Mouse (Mus musculus): Measurements from ENCODE around the gene Gapt. TPM values are rescaled to one million over a fixed set of nuclear protein-coding genes. Genes with fewer than 3 reads are reported as not detected.
"Not testable (repeated sequence)": the region's sequence is repeated elsewhere in the genome, so short reads cannot be mapped to it uniquely, and the experiment has no call there.

Gapt gene
- polyA plus RNA-seq, 1 experiment from 2014 or later = 0.35 TPM

DNA sequence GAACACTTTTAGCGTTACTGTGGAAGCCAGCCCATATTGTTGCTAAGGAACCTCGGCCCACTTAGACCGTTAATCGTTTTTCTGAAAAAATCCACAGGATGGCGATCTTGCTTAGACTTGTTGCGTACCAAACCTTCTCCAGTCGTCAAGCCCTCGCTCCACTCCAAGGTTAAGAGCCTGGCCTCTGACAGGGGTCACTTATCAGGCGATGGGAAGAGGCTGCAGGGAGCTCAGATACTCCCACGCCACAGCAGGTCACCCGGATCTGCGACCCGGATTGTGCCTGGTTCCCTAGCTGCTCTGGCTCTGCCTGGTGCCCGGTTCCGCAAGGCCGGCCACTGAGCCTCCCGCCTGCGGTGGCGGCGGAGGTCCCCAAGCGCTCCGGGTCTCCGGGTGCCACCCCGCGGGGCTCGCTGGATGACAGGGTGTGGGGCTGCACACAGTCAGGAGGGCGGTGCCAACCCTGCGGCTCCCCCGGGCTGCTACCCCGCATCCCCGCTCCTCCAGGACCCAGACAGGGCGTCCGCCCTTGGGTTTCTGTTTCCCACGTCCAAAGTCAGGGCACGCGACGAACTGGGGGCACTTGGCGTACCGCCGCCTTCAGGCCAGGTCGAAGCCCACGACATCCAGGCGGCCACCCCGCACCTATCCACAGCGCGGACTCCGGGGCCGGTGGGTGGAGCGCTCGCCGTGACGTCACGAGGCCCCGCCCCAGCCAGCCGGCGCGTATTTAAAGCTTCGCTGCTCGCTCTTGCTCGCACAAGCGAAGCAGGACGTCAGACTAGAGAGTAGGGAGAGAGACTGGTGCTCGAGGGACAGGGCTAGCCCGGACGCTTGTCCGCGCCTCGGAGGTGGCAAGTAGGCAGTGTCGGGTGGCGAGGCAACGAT is 37.5 kb upstream of the Gapt start, which contains the start of gene Plk2:
Gene Plk2, plus strand, starts transcription at position 756 of the 888 bp plus-strand sequence.
- H3K27ac ChIP-seq (replicated peaks) = peak within 1 kb of the TSS; percentile 93
- H3K27me3 ChIP-seq (replicated peaks) = no peaks in the 10 kb centered on the region
- peaks cover 30% of the 10 kb centered on the region for H3K4me1 ChIP-seq
- H3K9ac ChIP-seq = peak within 1 kb of the TSS; percentile 95
- H3K4me3 ChIP-seq = peak within 1 kb of the TSS; percentile 69
- under 1% methylated on average over 71 of the region's 71 CpGs for WGBS
- peaks cover 35% of the 10 kb centered on the region for H3K36me3 ChIP-seq
- H3K4me2 ChIP-seq = peak within 1 kb of the TSS; percentile 85
- ATAC-seq (ENCODE audit: extremely low read depth, insufficient number of reproducible peaks, low FRiP score, low TSS enrichment) = peak; percentile 87
- peaks cover 5% of the 10 kb centered on the region; the same call in 1 of the 2 replicates for H3K9me3 ChIP-seq

DNA sequence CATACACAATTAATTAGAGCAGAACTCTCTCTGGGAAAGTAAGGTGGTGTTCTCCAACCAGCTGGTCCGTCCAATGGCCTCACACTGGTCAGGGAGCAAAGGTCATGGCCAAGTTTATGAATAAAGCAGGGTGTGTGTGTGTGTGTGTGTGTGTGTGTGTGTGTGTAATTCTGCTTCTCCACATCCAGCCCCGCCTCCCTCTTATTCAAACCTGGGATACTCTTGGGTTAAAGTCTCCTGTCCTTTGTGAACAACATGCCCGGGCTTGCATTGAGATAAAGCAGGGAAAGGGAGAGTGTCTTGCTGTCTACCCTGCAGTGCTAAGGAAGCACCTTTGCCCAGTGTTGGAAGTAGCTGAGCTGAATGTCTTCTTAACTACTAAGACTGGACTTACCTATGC is 35.6 kb upstream of the Gapt start:
- Histone ChIP-seq H3K9me3 (peaks cover 9% of the 10 kb centered on the region; the same call in 1 of the 2 replicates), H3K4me2 (no peak overlapping the region), H3K4me3 (no peak overlapping the region), H3K27ac (replicated peaks) (no peak overlapping the region), H3K9ac (no peak overlapping the region), H3K4me1 (peaks cover 11% of the 10 kb centered on the region), H3K36me3 (peaks cover 16% of the 10 kb centered on the region), H3K27me3 (replicated peaks) (no peaks in the 10 kb centered on the region)
- 39% methylated on average over 3 of the region's 3 CpGs for WGBS
- no peak for ATAC-seq (ENCODE audit: extremely low read depth, insufficient number of reproducible peaks, low FRiP score, low TSS enrichment)

DNA sequence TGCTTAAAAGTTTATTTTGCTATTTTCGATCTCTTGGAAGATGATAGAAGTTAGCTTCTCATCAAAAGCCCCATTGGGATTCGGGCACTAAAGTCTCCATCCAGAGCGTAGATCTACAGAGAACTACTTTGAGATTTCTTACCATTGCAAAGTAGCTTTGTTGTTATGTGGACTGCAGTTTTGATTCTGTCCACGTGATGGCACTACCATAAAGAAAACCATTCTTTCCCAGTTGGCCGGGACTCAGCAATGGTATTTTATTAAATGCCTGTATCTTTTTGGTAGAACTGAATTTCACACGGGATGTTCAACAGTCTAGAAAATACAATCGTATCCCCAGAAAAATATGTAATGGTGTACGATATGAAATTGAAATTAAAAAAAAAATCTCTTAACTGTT is 35.2 kb upstream of the Gapt start:
- Histone ChIP-seq H3K4me2 (no peak overlapping the region), H3K36me3 (peaks cover 12% of the 10 kb centered on the region), H3K27me3 (replicated peaks) (no peaks in the 10 kb centered on the region), H3K4me1 (peaks cover 8% of the 10 kb centered on the region), H3K4me3 (no peak overlapping the region), H3K9me3 (peaks cover 9% of the 10 kb centered on the region; the same call in 1 of the 2 replicates), H3K27ac (replicated peaks) (no peak overlapping the region), H3K9ac (no peak overlapping the region)
- 17% methylated on average over 8 of the region's 8 CpGs for WGBS
- ATAC-seq (ENCODE audit: extremely low read depth, insufficient number of reproducible peaks, low FRiP score, low TSS enrichment) = no peak

DNA sequence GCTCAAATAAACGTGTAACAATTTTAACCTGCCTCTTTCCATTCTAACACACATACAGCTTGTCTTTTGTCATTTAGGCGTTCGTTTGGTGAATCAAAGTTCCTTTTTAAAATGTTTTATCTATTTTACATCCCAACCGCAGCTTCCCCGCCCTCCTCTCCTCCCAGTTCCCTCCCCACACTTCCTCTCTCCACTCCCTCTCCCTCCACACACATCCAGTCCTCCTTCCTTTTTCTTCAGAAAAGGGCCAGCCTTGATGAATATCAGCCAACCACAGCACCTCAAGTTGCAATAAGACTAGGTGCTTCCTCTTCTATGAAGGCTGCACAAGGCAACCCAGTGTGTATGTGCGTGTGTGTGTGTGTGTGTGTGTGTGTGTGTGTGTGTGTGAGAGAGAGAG is 27.5 kb upstream of the Gapt start:
- H3K27ac ChIP-seq (replicated peaks) = no peak overlapping the region
- no peak overlapping the region for H3K9ac ChIP-seq
- H3K4me2 ChIP-seq = no peak overlapping the region
- H3K4me1 ChIP-seq = no peaks in the 10 kb centered on the region; the same call in 1 of the 2 replicates
- no peak for ATAC-seq (ENCODE audit: extremely low read depth, insufficient number of reproducible peaks, low FRiP score, low TSS enrichment)
- H3K9me3 ChIP-seq = peaks cover 4% of the 10 kb centered on the region; the same call in 1 of the 2 replicates
- H3K36me3 ChIP-seq = no peaks in the 10 kb centered on the region
- 61% methylated on average over 6 of the region's 6 CpGs for WGBS
- no peak overlapping the region for H3K4me3 ChIP-seq
- H3K27me3 ChIP-seq (replicated peaks) = no peaks in the 10 kb centered on the region

DNA sequence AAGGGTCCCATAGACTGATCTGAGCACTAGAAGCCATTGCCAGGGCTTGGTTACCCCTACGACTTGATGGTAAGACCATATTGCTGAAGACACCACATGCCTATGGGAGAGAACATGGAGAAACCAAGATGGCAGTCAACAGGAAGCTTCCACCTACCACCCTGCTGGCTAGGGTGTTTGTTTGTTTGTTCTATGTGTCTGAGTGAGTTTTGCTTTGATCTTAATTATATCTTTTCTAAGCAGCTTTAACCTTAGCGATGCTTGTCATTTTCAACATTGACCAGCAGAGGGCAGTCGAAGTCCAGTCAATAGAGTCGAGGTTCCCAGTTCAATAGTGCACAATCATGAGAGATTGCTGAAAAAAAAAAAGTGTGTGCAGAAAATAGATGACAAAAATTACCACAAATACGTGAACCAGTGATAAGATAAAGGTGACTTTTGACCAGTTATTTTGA is 25.5 kb upstream of the Gapt start:
- no peak overlapping the region for H3K4me2 ChIP-seq
- 17% methylated on average over 5 of the region's 5 CpGs for WGBS
- no peak for ATAC-seq (ENCODE audit: extremely low read depth, insufficient number of reproducible peaks, low FRiP score, low TSS enrichment)
- H3K4me3 ChIP-seq = no peak overlapping the region
- no peaks in the 10 kb centered on the region for H3K36me3 ChIP-seq
- H3K27me3 ChIP-seq (replicated peaks) = no peaks in the 10 kb centered on the region
- peaks cover 10% of the 10 kb centered on the region for H3K4me1 ChIP-seq
- no peak overlapping the region for H3K9ac ChIP-seq
- H3K9me3 ChIP-seq = no peaks in the 10 kb centered on the region
- no peak overlapping the region for H3K27ac ChIP-seq (replicated peaks)

DNA sequence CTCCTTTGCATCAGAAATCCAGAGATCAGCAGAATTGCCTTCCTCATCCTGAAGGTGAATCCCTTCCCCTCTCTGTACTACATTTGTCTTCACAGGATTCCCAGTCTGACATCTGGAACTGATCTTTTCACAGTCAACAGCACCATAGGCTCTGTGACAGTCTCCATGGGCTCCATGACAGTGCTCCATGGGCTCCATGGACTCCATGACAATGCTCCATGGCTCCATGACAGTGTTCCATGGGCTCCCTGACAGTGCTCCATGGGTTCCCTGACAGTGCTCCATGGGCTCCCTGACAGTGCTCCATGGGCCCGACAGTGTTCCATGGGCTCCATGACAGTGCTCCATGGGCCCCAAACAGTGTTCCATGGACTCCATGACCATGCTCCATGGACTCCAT is 12.7 kb upstream of the Gapt start:
- H3K36me3 ChIP-seq = no peaks in the 10 kb centered on the region
- H3K27me3 ChIP-seq (replicated peaks) = no peaks in the 10 kb centered on the region
- H3K9ac ChIP-seq = no peak overlapping the region
- ATAC-seq (ENCODE audit: extremely low read depth, insufficient number of reproducible peaks, low FRiP score, low TSS enrichment) = no peak
- no peaks in the 10 kb centered on the region for H3K9me3 ChIP-seq
- no peaks in the 10 kb centered on the region for H3K4me1 ChIP-seq
- WGBS = 85% methylated on average over 1 of the region's 1 CpGs
- H3K4me3 ChIP-seq = no peak overlapping the region
- no peak overlapping the region for H3K27ac ChIP-seq (replicated peaks)
- H3K4me2 ChIP-seq = no peak overlapping the region

DNA sequence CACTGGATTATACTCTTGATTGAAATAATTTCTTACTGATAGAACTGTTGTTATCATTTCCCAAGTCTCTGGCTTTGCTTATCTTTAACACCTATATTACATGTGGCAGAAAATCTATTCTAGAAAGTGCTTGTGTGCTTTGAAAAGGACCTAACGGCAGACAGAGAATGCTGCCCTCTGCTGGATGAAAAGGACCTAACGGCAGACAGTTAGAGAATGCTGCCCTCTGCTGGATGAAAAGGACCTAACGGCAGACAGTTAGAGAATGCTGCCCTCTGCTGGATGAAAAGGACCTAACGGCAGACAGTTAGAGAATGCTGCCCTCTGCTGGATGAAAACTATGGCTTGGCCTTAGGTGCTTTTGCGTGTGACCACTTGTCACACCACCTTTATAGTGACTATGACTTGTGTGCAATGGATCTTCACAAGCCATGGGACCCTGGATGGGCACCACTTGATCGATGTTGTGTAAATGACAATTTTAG is 11.6 kb upstream of the Gapt start:
- H3K36me3 ChIP-seq; H3K4me3 ChIP-seq; H3K27me3 ChIP-seq (replicated peaks); H3K4me1 ChIP-seq; ATAC-seq (ENCODE audit: extremely low read depth, insufficient number of reproducible peaks, low FRiP score, low TSS enrichment); H3K9ac ChIP-seq; H3K4me2 ChIP-seq; H3K27ac ChIP-seq (replicated peaks); H3K9me3 ChIP-seq: not testable (repeated sequence)
- 55% methylated on average over 6 of the region's 6 CpGs for WGBS

DNA sequence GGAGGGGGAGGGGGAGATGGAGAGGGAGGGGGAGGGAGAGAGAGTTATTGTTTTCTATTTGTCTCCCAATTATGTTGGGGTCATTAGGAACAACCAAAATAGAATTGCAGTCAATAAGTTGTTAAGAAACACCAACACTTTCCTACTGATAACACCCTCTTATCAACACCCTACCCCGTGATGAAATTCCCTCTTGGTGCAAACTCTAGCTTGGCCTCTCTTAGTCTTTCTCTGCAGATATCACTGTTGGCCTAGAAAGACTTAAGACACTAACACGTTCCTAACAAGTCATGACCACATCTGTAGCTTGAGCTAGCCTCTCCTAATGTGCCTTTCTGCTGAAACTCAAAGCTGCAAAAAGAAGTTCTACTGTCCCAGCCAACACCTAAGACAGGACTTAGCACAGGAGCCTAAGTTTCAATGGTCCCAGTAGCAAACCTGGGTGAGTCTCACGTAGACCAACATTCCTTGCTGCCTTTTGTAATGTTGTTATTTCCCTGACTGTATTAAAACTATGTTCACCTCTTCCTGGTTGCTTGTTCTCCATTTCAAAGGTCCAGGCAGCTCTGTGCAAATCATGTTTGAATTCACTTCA is 11.1 kb upstream of the Gapt start:
- 50% methylated on average over 3 of the region's 3 CpGs for WGBS
- no peaks in the 10 kb centered on the region for H3K4me1 ChIP-seq
- H3K9me3 ChIP-seq = no peaks in the 10 kb centered on the region
- no peak overlapping the region for H3K9ac ChIP-seq
- no peaks in the 10 kb centered on the region for H3K36me3 ChIP-seq
- H3K4me3 ChIP-seq = no peak overlapping the region
- no peaks in the 10 kb centered on the region for H3K27me3 ChIP-seq (replicated peaks)
- H3K4me2 ChIP-seq = no peak overlapping the region
- no peak overlapping the region for H3K27ac ChIP-seq (replicated peaks)
- no peak for ATAC-seq (ENCODE audit: extremely low read depth, insufficient number of reproducible peaks, low FRiP score, low TSS enrichment)

DNA sequence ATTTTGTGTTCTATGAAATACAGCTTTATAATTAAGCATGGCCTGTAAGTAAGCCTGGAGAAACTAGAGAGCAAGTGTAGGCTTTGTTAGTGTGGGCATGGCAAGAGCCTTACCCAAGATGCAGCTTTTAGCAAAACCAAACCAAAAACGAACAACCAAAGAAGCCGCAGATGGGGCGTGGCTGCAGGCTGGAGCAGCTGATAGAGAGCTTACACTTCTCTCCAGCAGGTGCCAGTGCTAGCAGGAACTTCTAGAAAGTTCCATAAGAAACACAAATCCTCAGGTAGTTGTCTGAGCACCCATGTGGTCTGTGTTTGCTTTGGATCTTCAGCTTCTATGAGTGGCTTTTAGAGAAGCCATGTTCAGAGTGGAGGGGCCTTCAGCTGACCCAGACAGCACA is 9.5 kb upstream of the Gapt start:
- Histone ChIP-seq H3K4me1 (no peaks in the 10 kb centered on the region), H3K4me3 (no peak overlapping the region), H3K9me3 (no peaks in the 10 kb centered on the region), H3K36me3 (no peaks in the 10 kb centered on the region), H3K27ac (replicated peaks) (no peak overlapping the region), H3K4me2 (no peak overlapping the region), H3K9ac (no peak overlapping the region), H3K27me3 (replicated peaks) (no peaks in the 10 kb centered on the region)
- ATAC-seq (ENCODE audit: extremely low read depth, insufficient number of reproducible peaks, low FRiP score, low TSS enrichment) = no peak
- 83% methylated on average over 3 of the region's 3 CpGs for WGBS

DNA sequence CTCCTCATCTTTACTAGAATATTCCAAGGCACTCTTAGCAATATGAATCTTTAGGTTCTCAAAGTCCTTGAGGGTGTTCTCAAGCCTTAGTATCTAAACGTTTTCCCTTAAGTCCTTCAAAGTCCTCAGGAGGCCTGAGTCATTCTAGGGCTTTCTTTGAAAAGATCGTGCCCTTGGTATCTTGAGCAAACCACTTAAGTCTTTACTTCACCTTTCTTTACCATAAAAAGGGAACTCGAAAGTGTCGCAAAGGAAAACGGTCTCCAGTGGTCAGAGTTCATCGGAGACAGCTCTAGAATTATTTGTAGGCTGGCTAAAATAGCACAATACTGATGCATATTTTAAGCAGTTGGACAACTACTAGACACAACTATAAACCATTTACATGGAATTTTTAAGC is 6.7 kb upstream of the Gapt start:
- H3K27ac ChIP-seq (replicated peaks) = no peak overlapping the region
- H3K27me3 ChIP-seq (replicated peaks) = no peaks in the 10 kb centered on the region
- no peak overlapping the region for H3K4me3 ChIP-seq
- ATAC-seq (ENCODE audit: extremely low read depth, insufficient number of reproducible peaks, low FRiP score, low TSS enrichment) = no peak
- no peak overlapping the region for H3K4me2 ChIP-seq
- 72% methylated on average over 6 of the region's 6 CpGs for WGBS
- H3K4me1 ChIP-seq = no peaks in the 10 kb centered on the region
- H3K9ac ChIP-seq = no peak overlapping the region
- no peaks in the 10 kb centered on the region for H3K36me3 ChIP-seq
- H3K9me3 ChIP-seq = no peaks in the 10 kb centered on the region

DNA sequence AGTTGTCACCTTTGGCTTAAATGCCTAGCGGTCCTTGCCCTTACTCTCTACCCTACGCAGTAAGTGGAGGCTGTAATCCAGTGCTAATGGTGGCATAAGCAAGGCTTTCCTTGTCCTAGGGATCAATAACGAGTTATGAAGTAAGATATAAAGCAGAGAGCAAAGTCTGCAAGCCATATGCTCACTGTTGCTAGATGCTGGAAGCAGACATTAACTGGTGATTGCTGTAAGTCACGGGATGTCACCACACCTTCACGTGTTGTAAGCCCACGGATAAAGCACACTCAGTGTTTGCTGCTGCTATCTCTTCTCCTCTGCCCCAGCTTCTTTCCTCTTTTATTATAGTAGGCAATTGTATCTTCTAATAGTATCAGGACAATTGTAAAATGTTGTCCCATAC is 5.9 kb downstream of the Gapt start:
- Histone ChIP-seq H3K36me3 (no peaks in the 10 kb centered on the region), H3K4me3 (no peak overlapping the region), H3K4me1 (no peaks in the 10 kb centered on the region), H3K27ac (replicated peaks) (no peak overlapping the region), H3K27me3 (replicated peaks) (no peaks in the 10 kb centered on the region), H3K9me3 (no peaks in the 10 kb centered on the region), H3K4me2 (no peak overlapping the region), H3K9ac (no peak overlapping the region)
- 66% methylated on average over 6 of the region's 6 CpGs for WGBS
- no peak for ATAC-seq (ENCODE audit: extremely low read depth, insufficient number of reproducible peaks, low FRiP score, low TSS enrichment)
